Mouse (Mus musculus): ENCODE measurements around the gene Tldc2.

Tldc2 gene

GRCm38 (mm10) chr2:157125246-157125645, 38.4 kb downstream of the Tldc2 start:
- intact Hi-C loops (cut with DNase I) = no loop called here

GRCm38 (mm10) chr2:157127370-157127769, 40.5 kb downstream of the Tldc2 start:
- intact Hi-C loops (cut with DNase I) = no loop called here

- intact Hi-C loops (cut with DNase I) = no loop called here
Observed at GRCm38 (mm10) chr2:157128072-157128471, 41.2 kb downstream of the Tldc2 start.

GRCm38 (mm10) chr2:157129096-157129495, 42.2 kb downstream of the Tldc2 start:
- intact Hi-C loops (cut with DNase I) = no loop called here

GRCm38 (mm10) chr2:157129601-157130164, 42.8 kb downstream of the Tldc2 start:
- intact Hi-C loops (cut with DNase I) = no loop called here

- intact Hi-C loops (cut with DNase I) = no loop called here
Observed at GRCm38 (mm10) chr2:157130813-157131514, 44.1 kb downstream of the Tldc2 start.

GRCm38 (mm10) chr2:157132086-157132485, 45.2 kb downstream of the Tldc2 start:
- intact Hi-C loops (cut with DNase I) = no loop called here

- intact Hi-C loops (cut with DNase I) = no loop called here
Observed at GRCm38 (mm10) chr2:157132686-157133540, 46.1 kb downstream of the Tldc2 start.

GRCm38 (mm10) chr2:157133769-157134478, 47.1 kb downstream of the Tldc2 start:
- intact Hi-C loops (cut with DNase I) = no loop called here

- intact Hi-C loops (cut with DNase I) = no loop called here
Observed at GRCm38 (mm10) chr2:157134479-157134931, 47.6 kb downstream of the Tldc2 start.

GRCm38 (mm10) chr2:157135014-157135413, 48.2 kb downstream of the Tldc2 start, which contains the start of gene Samhd1:
Gene Samhd1 (minus strand): TSS chr2:157135265.
- intact Hi-C loops (cut with DNase I) = no loop called here

- intact Hi-C loops (cut with DNase I) = no loop called here
Observed at GRCm38 (mm10) chr2:157135529-157136120, 48.8 kb downstream of the Tldc2 start.

GRCm38 (mm10) chr2:157136176-157136575, 49.3 kb downstream of the Tldc2 start:
- intact Hi-C loops (cut with DNase I) = no loop called here

GRCm38 (mm10) chr2:157136646-157137045, 49.8 kb downstream of the Tldc2 start:
- intact Hi-C loops (cut with DNase I) = no loop called here

- intact Hi-C loops (cut with DNase I) = no loop called here
Observed at GRCm38 (mm10) chr2:157137959-157138731, 51.3 kb downstream of the Tldc2 start.

- intact Hi-C loops (cut with DNase I) = no loop called here
Observed at GRCm38 (mm10) chr2:157138808-157139207, 52.0 kb downstream of the Tldc2 start.

GRCm38 (mm10) chr2:157139251-157139802, 52.5 kb downstream of the Tldc2 start:
- intact Hi-C loops (cut with DNase I) = no loop called here

- intact Hi-C loops (cut with DNase I) = no loop called here
Observed at GRCm38 (mm10) chr2:157141962-157142361, 55.1 kb downstream of the Tldc2 start.

GRCm38 (mm10) chr2:157144132-157144531, 57.3 kb downstream of the Tldc2 start:
- intact Hi-C loops (cut with DNase I) = no loop called here

GRCm38 (mm10) chr2:157145173-157145572, 58.3 kb downstream of the Tldc2 start:
- intact Hi-C loops (cut with DNase I) = no loop called here

All from adrenal gland (tissue).